Mouse (Mus musculus): ENCODE measurements around the gene Ctdsp2. TPM values are rescaled to one million over a fixed set of nuclear protein-coding genes. Genes with fewer than 3 reads are reported as not detected.

Gene Ctdsp2
- polyA plus RNA-seq, 1 experiment = 61.4 TPM

DNA sequence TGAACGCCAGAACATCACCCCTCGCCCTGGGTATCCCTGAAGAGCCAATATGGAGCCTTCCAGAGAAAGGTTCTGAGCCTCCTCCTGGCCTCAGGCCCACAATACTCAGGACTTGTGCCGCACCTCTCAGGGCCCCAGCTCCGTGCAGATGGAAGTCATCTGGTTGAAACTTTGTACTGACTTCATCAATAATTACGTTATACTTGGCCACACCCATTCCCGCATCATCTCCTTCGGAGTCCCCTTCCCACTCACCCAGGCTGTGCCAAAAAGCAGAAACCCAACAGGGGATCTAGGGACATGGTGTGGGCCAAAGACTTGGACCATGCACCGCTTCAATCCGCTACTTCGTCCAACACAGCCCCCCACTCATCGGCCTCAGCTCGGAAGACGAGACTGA is 44.0 kb upstream of the Ctdsp2 start:
- Histone ChIP-seq H3K4me1 (ENCODE audit: control insufficient read depth, insufficient read depth, insufficient read length) (no peaks in the 10 kb centered on the region), H3K36me3 (ENCODE audit: control insufficient read depth, insufficient read depth, low read length) (no peaks in the 10 kb centered on the region), H3K4me3 (ENCODE audit: extremely low read depth, insufficient read depth, insufficient read length) (no peak overlapping the region), H3K27ac (ENCODE audit: insufficient read depth, low read length) (no peak overlapping the region), H3K27me3 (ENCODE audit: control insufficient read depth, insufficient read depth, low read length) (no peaks in the 10 kb centered on the region)
- no peak for DNase-seq (ENCODE audit: low read depth in 1 of 2, low spot score in 2 of 2)
- 91% methylated on average over 13 of the region's 13 CpGs for WGBS
- TF ChIP-seq POLR2A (IDR thresholded peaks at IDR 0.05; ENCODE audit: low read depth, low read length) = no peak
- no peak for TF ChIP-seq CTCF (IDR thresholded peaks at IDR 0.05; ENCODE audit: extremely low read depth, insufficient read depth, insufficient read length, insufficient replicate concordance)

DNA sequence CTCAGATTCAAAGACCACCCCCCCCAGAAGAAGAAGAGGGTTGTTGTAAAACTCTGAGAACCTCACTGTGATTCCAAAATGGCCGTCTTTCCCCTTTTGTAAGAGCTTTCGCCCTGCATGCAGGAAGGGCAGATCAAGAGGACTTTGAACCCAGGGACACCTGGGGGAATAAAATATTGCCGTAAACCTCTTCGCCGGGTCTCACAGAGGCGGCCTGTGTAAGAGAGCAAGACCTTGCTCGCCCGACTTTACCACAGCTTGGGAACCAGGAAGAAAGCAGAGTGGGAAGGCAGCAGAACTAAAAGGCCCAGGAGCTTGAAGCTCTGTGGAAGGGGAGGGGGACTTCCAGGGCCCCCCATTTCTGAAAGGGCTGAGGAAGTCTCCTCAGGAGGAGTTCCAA is 43.4 kb upstream of the Ctdsp2 start:
- DNase-seq (ENCODE audit: low read depth in 1 of 2, low spot score in 2 of 2) = no peak
- no peak overlapping the region for H3K4me3 ChIP-seq (ENCODE audit: extremely low read depth, insufficient read depth, insufficient read length)
- no peak for TF ChIP-seq CTCF (IDR thresholded peaks at IDR 0.05; ENCODE audit: extremely low read depth, insufficient read depth, insufficient read length, insufficient replicate concordance)
- TF ChIP-seq POLR2A (IDR thresholded peaks at IDR 0.05; ENCODE audit: low read depth, low read length) = no peak
- H3K27me3 ChIP-seq (ENCODE audit: control insufficient read depth, insufficient read depth, low read length) = no peaks in the 10 kb centered on the region
- H3K4me1 ChIP-seq (ENCODE audit: control insufficient read depth, insufficient read depth, insufficient read length) = no peaks in the 10 kb centered on the region
- no peak overlapping the region for H3K27ac ChIP-seq (ENCODE audit: insufficient read depth, low read length)
- H3K36me3 ChIP-seq (ENCODE audit: control insufficient read depth, insufficient read depth, low read length) = no peaks in the 10 kb centered on the region
- 75% methylated on average over 8 of the region's 8 CpGs for WGBS

DNA sequence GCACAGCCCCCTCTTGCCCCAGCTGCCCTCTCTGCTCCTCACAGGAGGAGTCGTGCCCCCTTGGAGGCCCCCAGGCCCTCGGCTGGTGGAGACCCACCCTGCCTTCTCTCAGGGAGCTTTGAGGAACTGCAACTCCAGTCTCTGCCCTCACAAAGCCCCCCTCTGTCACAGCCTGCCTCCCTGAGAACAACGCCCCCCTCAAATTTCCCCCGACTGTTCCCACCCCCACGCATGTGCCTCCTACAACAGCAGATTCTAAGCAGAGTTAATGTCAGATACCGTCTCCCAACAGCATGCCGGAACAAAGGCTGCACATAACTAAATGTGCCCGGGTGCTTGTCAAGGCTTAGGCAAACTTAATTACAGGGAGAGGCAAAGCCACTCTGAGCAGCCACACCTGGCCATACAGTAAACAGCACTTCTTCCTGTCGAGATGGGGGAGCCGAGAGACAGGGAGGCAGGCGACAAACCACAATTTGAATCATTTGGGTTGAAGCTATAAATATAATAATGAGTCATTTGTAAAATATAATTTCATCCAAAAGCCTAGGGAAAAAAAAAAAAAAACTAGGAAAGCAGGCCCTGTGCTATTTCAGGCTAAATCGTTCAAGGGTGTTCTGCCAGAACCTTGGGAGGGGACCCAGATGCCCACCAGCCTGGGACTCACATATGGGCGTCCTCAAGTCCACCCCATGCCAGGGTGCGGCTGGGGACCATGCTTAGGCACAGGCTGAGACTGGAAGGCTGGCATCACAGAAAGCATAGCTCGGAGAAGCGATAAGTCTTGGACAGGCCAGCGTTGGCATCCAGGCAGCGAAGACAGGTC is 42.7 kb upstream of the Ctdsp2 start:
- TF ChIP-seq CTCF (IDR thresholded peaks at IDR 0.05; ENCODE audit: extremely low read depth, insufficient read depth, insufficient read length, insufficient replicate concordance) (no peak), POLR2A (IDR thresholded peaks at IDR 0.05; ENCODE audit: low read depth, low read length) (no peak)
- Histone ChIP-seq H3K27ac (ENCODE audit: insufficient read depth, low read length) (no peak overlapping the region), H3K4me1 (ENCODE audit: control insufficient read depth, insufficient read depth, insufficient read length) (no peaks in the 10 kb centered on the region), H3K4me3 (ENCODE audit: extremely low read depth, insufficient read depth, insufficient read length) (no peak overlapping the region), H3K27me3 (ENCODE audit: control insufficient read depth, insufficient read depth, low read length) (no peaks in the 10 kb centered on the region), H3K36me3 (ENCODE audit: control insufficient read depth, insufficient read depth, low read length) (no peaks in the 10 kb centered on the region)
- 38% methylated on average over 18 of the region's 18 CpGs for WGBS
- DNase-seq (ENCODE audit: low read depth in 1 of 2, low spot score in 2 of 2) = no peak

DNA sequence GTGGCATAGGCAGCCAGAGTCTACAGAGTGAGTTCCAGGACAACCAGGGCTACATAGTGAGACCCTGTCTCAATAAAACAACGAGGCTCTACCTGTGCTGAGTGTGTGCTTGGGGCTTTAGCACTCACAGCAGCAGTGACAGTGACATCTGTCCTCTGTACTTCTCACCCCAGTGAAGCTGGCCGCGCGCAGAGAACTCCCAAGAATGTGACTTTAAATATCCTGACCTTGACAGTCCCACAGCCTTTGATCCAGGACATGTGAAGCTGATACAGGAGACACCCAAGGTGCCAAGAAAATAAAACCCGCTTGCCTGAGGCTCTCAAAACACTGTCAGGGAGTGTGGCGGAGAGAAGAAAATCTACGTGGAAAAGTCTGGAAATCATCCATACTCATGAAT is 37.6 kb upstream of the Ctdsp2 start:
- DNase-seq (ENCODE audit: low read depth in 1 of 2, low spot score in 2 of 2) = no peak
- Histone ChIP-seq H3K36me3 (ENCODE audit: control insufficient read depth, insufficient read depth, low read length) (no peaks in the 10 kb centered on the region), H3K4me3 (ENCODE audit: extremely low read depth, insufficient read depth, insufficient read length) (no peak overlapping the region), H3K4me1 (ENCODE audit: control insufficient read depth, insufficient read depth, insufficient read length) (no peaks in the 10 kb centered on the region), H3K27ac (ENCODE audit: insufficient read depth, low read length) (no peak overlapping the region), H3K27me3 (ENCODE audit: control insufficient read depth, insufficient read depth, low read length) (no peaks in the 10 kb centered on the region)
- WGBS = 87% methylated on average over 7 of the region's 7 CpGs
- TF ChIP-seq POLR2A (IDR thresholded peaks at IDR 0.05; ENCODE audit: low read depth, low read length) = no peak

DNA sequence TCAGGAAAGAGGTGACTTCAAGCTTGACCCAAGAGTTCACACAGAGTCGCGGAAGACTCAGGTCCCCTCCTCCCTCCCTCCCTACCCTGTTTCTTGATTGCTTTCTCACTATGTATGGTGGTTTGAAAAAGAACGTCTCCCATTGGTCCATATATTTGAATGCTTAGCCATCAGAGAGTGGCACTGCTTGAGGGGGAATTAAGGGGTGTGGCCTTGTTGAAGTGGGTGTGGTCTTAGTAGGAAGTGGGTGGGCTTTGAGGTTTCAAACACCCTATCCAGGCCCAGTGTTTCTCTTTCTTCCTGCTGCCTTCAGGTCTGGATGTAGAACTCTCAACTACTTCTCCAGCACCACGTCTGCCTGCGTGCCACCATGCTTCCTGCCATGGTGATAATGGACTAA is 33.0 kb upstream of the Ctdsp2 start:
- 93% methylated on average over 5 of the region's 5 CpGs for WGBS
- DNase-seq (ENCODE audit: low read depth in 1 of 2, low spot score in 2 of 2) = no peak

DNA sequence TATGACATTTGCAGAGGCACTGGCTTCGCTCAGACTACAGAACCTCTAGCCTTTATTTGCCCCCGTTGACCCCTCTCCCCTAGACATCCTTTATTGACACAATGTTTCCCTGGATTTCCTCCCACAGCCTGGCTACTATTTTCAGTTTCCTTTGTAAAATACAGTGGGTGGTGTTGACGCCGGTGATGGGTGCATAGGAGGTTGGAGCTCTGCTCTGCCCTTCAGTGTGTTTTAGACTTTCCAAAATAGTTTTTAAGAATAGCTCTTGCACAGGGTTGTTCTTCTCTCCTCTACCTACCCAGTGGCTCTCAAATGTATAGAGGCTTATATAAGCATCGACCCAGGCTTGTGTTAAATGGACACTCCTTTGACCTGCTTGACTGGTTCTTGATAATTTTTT is 28.7 kb upstream of the Ctdsp2 start:
- no peaks in the 10 kb centered on the region for H3K4me1 ChIP-seq (ENCODE audit: control insufficient read depth, insufficient read depth, insufficient read length)
- H3K27ac ChIP-seq (ENCODE audit: insufficient read depth, low read length) = no peak overlapping the region
- no peak for DNase-seq (ENCODE audit: low read depth in 1 of 2, low spot score in 2 of 2)
- no peaks in the 10 kb centered on the region for H3K36me3 ChIP-seq (ENCODE audit: control insufficient read depth, insufficient read depth, low read length)
- whole genome bisulfite sequencing = 64% methylated on average over 5 of the region's 5 CpGs
- no peak overlapping the region for H3K4me3 ChIP-seq (ENCODE audit: extremely low read depth, insufficient read depth, insufficient read length)
- no peak for TF ChIP-seq POLR2A (IDR thresholded peaks at IDR 0.05; ENCODE audit: low read depth, low read length)
- no peak for TF ChIP-seq CTCF (IDR thresholded peaks at IDR 0.05; ENCODE audit: extremely low read depth, insufficient read depth, insufficient read length, insufficient replicate concordance)
- H3K27me3 ChIP-seq (ENCODE audit: control insufficient read depth, insufficient read depth, low read length) = no peaks in the 10 kb centered on the region

More for the DNA sequence above, 33.0 kb upstream of the Ctdsp2 start:
- Histone ChIP-seq H3K4me1 (ENCODE audit: control insufficient read depth, insufficient read depth, insufficient read length) (no peaks in the 10 kb centered on the region), H3K27me3 (ENCODE audit: control insufficient read depth, insufficient read depth, low read length) (no peaks in the 10 kb centered on the region), H3K4me3 (ENCODE audit: extremely low read depth, insufficient read depth, insufficient read length) (no peak overlapping the region), H3K27ac (ENCODE audit: insufficient read depth, low read length) (no peak overlapping the region), H3K36me3 (ENCODE audit: control insufficient read depth, insufficient read depth, low read length) (no peaks in the 10 kb centered on the region)
- no peak for TF ChIP-seq POLR2A (IDR thresholded peaks at IDR 0.05; ENCODE audit: low read depth, low read length)
- TF ChIP-seq CTCF (IDR thresholded peaks at IDR 0.05; ENCODE audit: extremely low read depth, insufficient read depth, insufficient read length, insufficient replicate concordance) = no peak

DNA sequence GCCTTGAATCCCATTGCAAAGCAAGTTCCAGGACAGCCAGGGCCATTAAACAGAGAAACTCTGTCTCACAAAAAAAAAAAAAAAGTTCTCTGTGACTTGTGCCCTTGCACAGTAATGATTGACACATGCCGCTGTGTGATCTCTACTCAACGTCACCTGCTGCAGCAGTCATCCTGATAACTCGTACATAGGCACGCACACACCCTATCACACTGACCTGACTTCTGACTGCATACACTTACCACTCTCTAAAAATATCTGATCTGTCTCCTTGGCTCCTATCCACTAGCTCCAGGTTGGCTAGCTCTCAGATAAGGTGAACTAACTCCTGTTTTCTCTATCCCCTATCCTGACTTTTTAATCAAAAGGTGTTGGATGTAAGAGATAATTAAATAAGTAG is 27.9 kb upstream of the Ctdsp2 start:
- no peak for DNase-seq (ENCODE audit: low read depth in 1 of 2, low spot score in 2 of 2)
- H3K27ac ChIP-seq (ENCODE audit: insufficient read depth, low read length) = no peak overlapping the region
- H3K36me3 ChIP-seq (ENCODE audit: control insufficient read depth, insufficient read depth, low read length) = no peaks in the 10 kb centered on the region
- TF ChIP-seq CTCF (IDR thresholded peaks at IDR 0.05; ENCODE audit: extremely low read depth, insufficient read depth, insufficient read length, insufficient replicate concordance) (no peak), POLR2A (IDR thresholded peaks at IDR 0.05; ENCODE audit: low read depth, low read length) (no peak)
- H3K4me1 ChIP-seq (ENCODE audit: control insufficient read depth, insufficient read depth, insufficient read length) = no peaks in the 10 kb centered on the region
- H3K27me3 ChIP-seq (ENCODE audit: control insufficient read depth, insufficient read depth, low read length) = no peaks in the 10 kb centered on the region
- 91% methylated on average over 4 of the region's 4 CpGs for WGBS
- no peak overlapping the region for H3K4me3 ChIP-seq (ENCODE audit: extremely low read depth, insufficient read depth, insufficient read length)

All from spleen, adult 2 months (tissue).